Mouse (Mus musculus) G1E (cell line): Measurements from ENCODE around the gene Ikzf3.

Source experiments
- CTCF ChIP-seq: IDR thresholded peaks from 2 replicates; pipeline ENCODE4 v1.5.1; 2012; ENCODE audit warnings: low read depth, low read length, inconsistent platforms, mixed read lengths
- GATA1 ChIP-seq: IDR thresholded peaks from 2 replicates; pipeline ENCODE4 v1.6.1; 2012; ENCODE audit warnings: borderline replicate concordance, low read length, inconsistent platforms, mixed read lengths
- GATA2 ChIP-seq: IDR thresholded peaks from 2 replicates; pipeline ENCODE4 v1.6.1; 2012; ENCODE audit warnings: low read depth, low read length, inconsistent platforms, borderline replicate concordance
- POLR2AphosphoS5 ChIP-seq: IDR thresholded peaks from 2 replicates; pipeline ENCODE4 v1.6.1; 2012; ENCODE audit warnings: low read depth, low read length, inconsistent platforms; ENCODE audit not compliant: insufficient replicate concordance
- TAL1 ChIP-seq: conservative IDR thresholded peaks from 2 replicates; pipeline ENCODE4 v1.6.1; 2012; ENCODE audit warnings: low read depth, low read length, inconsistent platforms, mixed read lengths

DNA sequence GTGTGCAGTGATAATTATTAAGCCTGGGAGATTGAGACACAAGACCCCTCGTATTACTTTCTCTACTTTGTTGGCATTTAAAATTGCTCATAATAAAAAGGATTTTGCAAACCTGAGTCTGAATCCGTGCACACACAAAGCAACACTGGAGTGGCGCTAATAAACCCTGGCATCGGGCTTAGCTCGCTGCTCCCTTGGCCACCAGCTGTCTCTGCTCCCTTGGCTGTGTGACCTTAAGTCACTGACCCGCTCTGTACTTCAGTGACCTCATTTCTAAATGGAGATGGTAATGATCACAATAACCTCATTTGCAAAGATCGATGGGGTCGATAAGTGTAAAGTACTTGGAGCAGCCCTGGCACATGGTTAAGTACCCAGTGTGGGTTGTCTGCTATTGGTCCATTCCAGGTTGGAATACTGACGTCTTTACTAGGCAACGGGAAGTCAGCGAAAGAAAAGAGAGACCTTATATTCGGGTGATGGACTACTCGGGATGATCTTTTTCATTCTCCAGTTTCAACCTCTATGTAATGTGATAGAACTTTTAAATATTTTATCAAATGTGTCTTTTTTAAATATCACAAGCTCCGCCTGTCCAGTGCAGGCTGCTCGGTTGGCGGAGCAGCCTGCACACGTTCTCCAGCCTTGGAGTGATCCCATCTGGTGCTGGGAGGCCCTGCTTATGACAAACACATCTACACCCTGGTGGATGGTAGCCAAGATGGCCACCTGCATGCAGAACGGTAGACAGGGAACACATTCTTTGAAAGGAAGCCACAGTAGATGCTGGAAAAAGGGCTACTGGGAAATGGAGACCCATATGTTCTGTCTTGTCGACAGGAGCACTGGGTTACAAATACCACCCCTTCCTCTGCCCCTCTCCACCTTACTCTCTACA is 45.0 kb upstream of the Ikzf3 start:
- TF ChIP-seq CTCF (no peak), TAL1 (no peak), POLR2AphosphoS5 (no peak), GATA2 (no peak), GATA1 (no peak)
